8 mouse cellular contexts compared by ENCODE assay signal in genomic region chr17:84877864-84878224, GRCm38 (mm10).
A peak's percentile ranks its signal among the peaks of the same experiment; 100 is the strongest.
DNase-seq lines count a peak whose midpoint lies in the region; ATAC-seq lines count a peak whose summit lies in the region.

No protein-coding gene starts in this region.

- H3K9ac ChIP-seq in hindbrain, embryonic 13.5 days = no peak overlapping the region

- H3K36me3 ChIP-seq in hindbrain, embryonic 13.5 days = no peaks in the 10 kb centered on the region

- WGBS in hindbrain, embryonic 13.5 days = 21% methylated on average over 10 of the region's 10 CpGs

- H3K4me1 ChIP-seq in hindbrain, embryonic 13.5 days (replicated peaks) = no peaks in the 10 kb centered on the region

- no peaks in the 10 kb centered on the region for H3K27me3 ChIP-seq in hindbrain, embryonic 13.5 days

- H3K9me3 ChIP-seq in hindbrain, embryonic 13.5 days = no peaks in the 10 kb centered on the region

- peak overlapping the region; percentile 40 for H3K4me2 ChIP-seq in hindbrain, embryonic 13.5 days

- H3K4me3 ChIP-seq in hindbrain, embryonic 13.5 days = no peak overlapping the region

- H3K27ac ChIP-seq in hindbrain, embryonic 13.5 days = no peak overlapping the region

- ATAC-seq in hindbrain, embryonic 13.5 days (ENCODE audit: low FRiP score) = peak; percentile 46

- DNase-seq in T-cell, adult 2 months (ENCODE audit: low spot score) = peak; percentile 79
- peak; percentile 85 to 90 for DNase-seq in cerebellum, postnatal 10 days
- peak; percentile 46 to 49 for DNase-seq in frontal cortex, postnatal 14 days (ENCODE audit: low spot score in 2 of 2)
- DNase-seq in left cerebral cortex, adult 11 months (ENCODE audit: low spot score) = peak; percentile 41
- DNase-seq in lung, postnatal 4 days = peak; percentile 68 to 80
- DNase-seq in retina, postnatal 7 days (ENCODE audit: low read depth, low spot score) = peak; percentile 65
- peak; percentile 67 for DNase-seq in urinary bladder, postnatal 25 days (ENCODE audit: low spot score)
